Mouse (Mus musculus): ENCODE measurements around the gene Rab13.

DNA sequence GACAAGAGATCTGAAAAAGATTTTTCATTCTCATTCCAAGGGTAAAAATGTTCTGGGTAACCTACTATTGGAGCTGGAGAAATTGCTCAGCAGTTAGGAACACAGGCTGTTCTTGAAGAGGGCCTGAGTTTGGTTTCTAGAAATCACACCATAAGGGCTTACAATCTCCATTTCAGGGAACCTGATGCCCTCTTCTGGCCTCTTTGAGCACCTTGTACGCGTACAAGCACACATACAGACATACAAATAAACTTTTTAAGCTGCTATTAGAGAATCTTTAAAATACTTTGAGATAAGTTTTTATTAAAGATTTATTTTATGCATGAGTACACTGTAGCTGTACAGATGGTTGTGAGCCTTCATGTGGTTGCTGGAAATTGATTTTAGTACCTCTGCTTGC, 8.9 kb upstream of the Rab13 start:
- TF ChIP-seq POLR2A (IDR thresholded peaks at IDR 0.05; ENCODE audit: borderline replicate concordance, insufficient read depth, low read length) (no peak), CTCF (IDR thresholded peaks at IDR 0.05; ENCODE audit: borderline replicate concordance, insufficient read depth, low read depth, low read length) (no peak)
